Mouse (Mus musculus) inflammation-experienced regulatory T-cells, adult 16 weeks (primary cell): Measurements from ENCODE around the gene Zscan4f. TPM values are rescaled to one million over a fixed set of nuclear protein-coding genes. Genes with fewer than 3 reads are reported as not detected.

Experiments
- polyA plus RNA-seq: library from polyadenylated mRNA; unstranded; fragments of 100-300 nt; shearing (Covaris generic); gene quantifications from one replicate; pipeline ENCODE4 v1.2.1, GENCODE M21; 2017

Zscan4f gene
- not detected for polyA plus RNA-seq

DNA sequence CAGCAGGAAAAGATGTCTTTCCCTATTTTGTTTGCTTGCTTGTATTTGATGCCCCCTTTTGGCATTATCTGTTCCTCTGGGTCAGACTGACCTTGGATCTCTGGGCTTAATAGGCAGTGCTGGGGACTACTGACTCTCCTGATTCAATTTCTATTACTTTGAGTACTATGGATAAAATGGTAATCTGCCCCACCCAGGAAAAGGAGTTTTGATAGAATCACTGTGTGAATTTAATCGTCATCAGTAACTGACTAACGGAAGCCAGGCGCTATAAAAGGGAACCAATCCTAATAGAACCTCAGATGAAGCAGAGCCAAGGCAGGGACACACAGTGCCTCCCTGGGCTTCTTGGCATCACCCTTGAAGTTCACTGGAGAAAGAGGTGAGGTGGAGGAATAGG is at the start of gene Zscan4f:
Gene Zscan4f (plus strand): TSS at position 301 of the 400 bp plus-strand sequence.

Other genes starting within 250 kb of the Zscan4f start
- not detected for gene Zscan4d, start 231.8 kb upstream of the Zscan4f start, polyA plus RNA-seq
- gene Zscan4e, start 87.2 kb upstream of the Zscan4f start, polyA plus RNA-seq, result not detected
- gene Zscan4-ps2, start 116.4 kb downstream of the Zscan4f start, polyA plus RNA-seq, result not detected
- not detected for gene Zscan4-ps3, start 211.4 kb downstream of the Zscan4f start, polyA plus RNA-seq